Mouse (Mus musculus): Measurements from ENCODE around the gene Gm11938.
"Not testable (repeated sequence)": the region's sequence is repeated elsewhere in the genome, so short reads cannot be mapped to it uniquely, and the experiment has no call there.

Gm11938 gene

GRCm38 (mm10) chr11:99603208-99603607 lies at the start of gene Gm11938:
TSS of gene Gm11938 (minus strand) at chr11:99603308.
- not testable (repeated sequence) for DNase-seq (ENCODE audit: low spot score in 2 of 2)

GRCm38 (mm10) chr11:99650136-99650535 lies 47.0 kb upstream of the Gm11938 start, which contains the start of gene Gm11555:
TSS of gene Gm11555 (minus strand) at chr11:99650236.
- DNase-seq (ENCODE audit: low spot score in 2 of 2): no peak

- DNase-seq (ENCODE audit: low spot score in 2 of 2): no peak
These were observed 43.3 kb upstream of the Gm11938 start for GRCm38 (mm10) chr11:99646444-99646843.

GRCm38 (mm10) chr11:99644351-99644750 lies 41.2 kb upstream of the Gm11938 start:
- DNase-seq (ENCODE audit: low spot score in 2 of 2): no peak

GRCm38 (mm10) chr11:99643635-99644139 lies 40.6 kb upstream of the Gm11938 start, which contains the start of gene Krtap4-7:
TSS of gene Krtap4-7 (minus strand) at chr11:99644089.
- DNase-seq (ENCODE audit: low spot score in 2 of 2): not testable (repeated sequence)

- DNase-seq (ENCODE audit: low spot score in 2 of 2): no peak
These were observed 37.8 kb upstream of the Gm11938 start for GRCm38 (mm10) chr11:99640926-99641325.

GRCm38 (mm10) chr11:99637086-99637485 lies 34.0 kb upstream of the Gm11938 start:
- no peak for DNase-seq (ENCODE audit: low spot score in 2 of 2)

- DNase-seq (ENCODE audit: low spot score in 2 of 2): no peak
These were observed 31.6 kb upstream of the Gm11938 start, which contains the start of gene Krtap4-2 for GRCm38 (mm10) chr11:99634653-99635134. TSS of gene Krtap4-2 (minus strand) at chr11:99635084.

GRCm38 (mm10) chr11:99633293-99633692 lies 30.2 kb upstream of the Gm11938 start:
- no peak for DNase-seq (ENCODE audit: low spot score in 2 of 2)

GRCm38 (mm10) chr11:99630890-99631289 lies 27.8 kb upstream of the Gm11938 start:
- DNase-seq (ENCODE audit: low spot score in 2 of 2): no peak

GRCm38 (mm10) chr11:99628138-99628537 lies 25.0 kb upstream of the Gm11938 start, which contains the start of gene Krtap4-1:
TSS of gene Krtap4-1 (minus strand) at chr11:99628238.
- DNase-seq (ENCODE audit: low spot score in 2 of 2): no peak

- no peak for DNase-seq (ENCODE audit: low spot score in 2 of 2)
These were observed 17.2 kb upstream of the Gm11938 start, which contains the start of gene Gm11562 for GRCm38 (mm10) chr11:99620335-99620734. TSS of gene Gm11562 (minus strand) at chr11:99620435.

GRCm38 (mm10) chr11:99614796-99615363 lies 11.8 kb upstream of the Gm11938 start, which contains the start of gene Krtap2-4:
TSS of gene Krtap2-4 (minus strand) at chr11:99614846.
- DNase-seq (ENCODE audit: low spot score in 2 of 2): no peak

GRCm38 (mm10) chr11:99610089-99610488 lies 7.0 kb upstream of the Gm11938 start, which contains the start of gene Gm11937:
TSS of gene Gm11937 (minus strand) at chr11:99610189.
- DNase-seq (ENCODE audit: low spot score in 2 of 2): not testable (repeated sequence)

GRCm38 (mm10) chr11:99609126-99609525 lies 6.0 kb upstream of the Gm11938 start:
- no peak for DNase-seq (ENCODE audit: low spot score in 2 of 2)

GRCm38 (mm10) chr11:99597742-99598141 lies 5.4 kb downstream of the Gm11938 start, which contains the start of gene Krtap9-3:
TSS of gene Krtap9-3 (minus strand) at chr11:99598105.
- DNase-seq (ENCODE audit: low spot score in 2 of 2): not testable (repeated sequence)

GRCm38 (mm10) chr11:99590981-99591380 lies 12.1 kb downstream of the Gm11938 start, which contains the start of gene Krtap1-3:
TSS of gene Krtap1-3 (minus strand) at chr11:99591339.
- DNase-seq (ENCODE audit: low spot score in 2 of 2): no peak

- no peak for DNase-seq (ENCODE audit: low spot score in 2 of 2)
These were observed 18.0 kb downstream of the Gm11938 start for GRCm38 (mm10) chr11:99585096-99585495.

GRCm38 (mm10) chr11:99583245-99583704 lies 19.8 kb downstream of the Gm11938 start, which contains the start of gene Krtap1-4:
TSS of gene Krtap1-4 (minus strand) at chr11:99583654.
- no peak for DNase-seq (ENCODE audit: low spot score in 2 of 2)

GRCm38 (mm10) chr11:99581564-99581963 lies 21.5 kb downstream of the Gm11938 start:
- DNase-seq (ENCODE audit: low spot score in 2 of 2): no peak

GRCm38 (mm10) chr11:99581051-99581450 lies 22.1 kb downstream of the Gm11938 start:
- DNase-seq (ENCODE audit: low spot score in 2 of 2): no peak

- DNase-seq (ENCODE audit: low spot score in 2 of 2): no peak
These were observed 22.5 kb downstream of the Gm11938 start, which contains the start of gene Krtap1-5 for GRCm38 (mm10) chr11:99580636-99581035. TSS of gene Krtap1-5 (minus strand) at chr11:99581016.
